Mouse (Mus musculus): ENCODE results near the gene Lmna.
A peak's percentile ranks its signal among the peaks of the same experiment; 100 is the strongest.

Gene Lmna

GRCm38 (mm10) chr3:88500655-88501365 is 8.9 kb downstream of the Lmna start:
- DNase-seq (ENCODE audit: low spot score), result no peak

- DNase-seq (ENCODE audit: low spot score), result no peak
These were observed 9.7 kb downstream of the Lmna start for GRCm38 (mm10) chr3:88500087-88500486.

GRCm38 (mm10) chr3:88499580-88499979 is 10.2 kb downstream of the Lmna start:
- DNase-seq (ENCODE audit: low spot score), result no peak

- DNase-seq (ENCODE audit: low spot score), result no peak
These were observed 13.9 kb downstream of the Lmna start for GRCm38 (mm10) chr3:88495741-88496415.

- DNase-seq (ENCODE audit: low spot score), result no peak
These were observed 14.7 kb downstream of the Lmna start for GRCm38 (mm10) chr3:88494836-88495628.

GRCm38 (mm10) chr3:88493706-88494582 is 15.8 kb downstream of the Lmna start:
- no peak for DNase-seq (ENCODE audit: low spot score)

GRCm38 (mm10) chr3:88487396-88487795 is 22.4 kb downstream of the Lmna start:
- DNase-seq (ENCODE audit: low spot score), result no peak

- DNase-seq (ENCODE audit: low spot score), result no peak
These were observed 22.9 kb downstream of the Lmna start for GRCm38 (mm10) chr3:88486887-88487286.

GRCm38 (mm10) chr3:88486043-88486442 is 23.7 kb downstream of the Lmna start:
- DNase-seq (ENCODE audit: low spot score), result no peak

- no peak for DNase-seq (ENCODE audit: low spot score)
These were observed 25.0 kb downstream of the Lmna start for GRCm38 (mm10) chr3:88484597-88485316.

GRCm38 (mm10) chr3:88483621-88484020 is 26.1 kb downstream of the Lmna start:
- no peak for DNase-seq (ENCODE audit: low spot score)

GRCm38 (mm10) chr3:88483141-88483540 is 26.6 kb downstream of the Lmna start:
- no peak for DNase-seq (ENCODE audit: low spot score)

GRCm38 (mm10) chr3:88482336-88482735 is 27.4 kb downstream of the Lmna start:
- no peak for DNase-seq (ENCODE audit: low spot score)

- DNase-seq (ENCODE audit: low spot score), result no peak
These were observed 28.2 kb downstream of the Lmna start for GRCm38 (mm10) chr3:88481372-88482040.

- no peak for DNase-seq (ENCODE audit: low spot score)
These were observed 29.1 kb downstream of the Lmna start for GRCm38 (mm10) chr3:88480679-88481078.

GRCm38 (mm10) chr3:88479828-88480227 is 29.9 kb downstream of the Lmna start:
- DNase-seq (ENCODE audit: low spot score), result no peak

- no peak for DNase-seq (ENCODE audit: low spot score)
These were observed 30.6 kb downstream of the Lmna start for GRCm38 (mm10) chr3:88479163-88479562.

GRCm38 (mm10) chr3:88477735-88478134 is 32.0 kb downstream of the Lmna start:
- peak; percentile 62 for DNase-seq (ENCODE audit: low spot score)

GRCm38 (mm10) chr3:88476403-88476802 is 33.4 kb downstream of the Lmna start:
- no peak for DNase-seq (ENCODE audit: low spot score)

GRCm38 (mm10) chr3:88473571-88473970 is 36.2 kb downstream of the Lmna start:
- no peak for DNase-seq (ENCODE audit: low spot score)

GRCm38 (mm10) chr3:88473020-88473419 is 36.7 kb downstream of the Lmna start:
- no peak for DNase-seq (ENCODE audit: low spot score)

All from urinary bladder, postnatal 10 days (tissue).